Mouse (Mus musculus): ENCODE measurements around the gene Diras1.

DNA sequence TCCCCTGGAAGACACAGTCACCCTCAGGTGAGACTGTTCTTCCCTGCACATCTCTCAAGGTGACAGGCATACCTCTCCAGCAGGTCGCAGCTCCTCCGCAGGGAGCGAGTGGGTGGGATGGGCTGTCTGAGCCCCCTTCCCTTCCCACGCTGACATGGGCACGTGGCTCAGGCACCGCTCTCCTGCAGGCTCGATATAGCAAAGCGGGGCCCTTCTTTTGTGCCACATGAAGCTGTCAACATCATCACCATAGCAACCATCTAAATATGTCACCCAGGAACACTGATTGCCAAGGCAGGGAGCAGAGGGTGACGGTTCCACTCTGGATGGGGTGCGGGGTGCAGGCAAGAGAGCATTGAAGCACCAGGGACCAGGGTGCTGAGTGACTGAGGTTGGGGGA is 24.3 kb downstream of the Diras1 start:
- no peak for TF ChIP-seq CTCF (IDR thresholded peaks at IDR 0.05; ENCODE audit: low read depth)
- no peak for TF ChIP-seq EP300 (IDR thresholded peaks at IDR 0.05; ENCODE audit: low read depth)

All from heart, postnatal 0 days (tissue).